Mouse (Mus musculus): ENCODE measurements around the gene 4930455H04Rik. TPM values are rescaled to one million over a fixed set of nuclear protein-coding genes. Genes with fewer than 3 reads are reported as not detected.

4930455H04Rik gene
- polyA plus RNA-seq, 3 experiments from 2014 or later: not detected

GRCm38 (mm10) chr3:116967436-116967835 is 631 bp upstream of the 4930455H04Rik start:
- ATAC-seq: no peak

- no peak for ATAC-seq
Measured at GRCm38 (mm10) chr3:116968540-116968997, 502 bp downstream of the 4930455H04Rik start, which contains the start of gene Palmd. Gene Palmd, minus strand, starts transcription at chr3:116968987.

GRCm38 (mm10) chr3:116969003-116969402 is 936 bp downstream of the 4930455H04Rik start:
- ATAC-seq: no peak

GRCm38 (mm10) chr3:116969786-116970185 is 1.7 kb downstream of the 4930455H04Rik start:
- no peak for ATAC-seq

GRCm38 (mm10) chr3:116981811-116982575 is 13.9 kb downstream of the 4930455H04Rik start:
- no peak for ATAC-seq

- ATAC-seq: no peak
Measured at GRCm38 (mm10) chr3:116985042-116985455, 17.0 kb downstream of the 4930455H04Rik start.

GRCm38 (mm10) chr3:116985741-116986140 is 17.7 kb downstream of the 4930455H04Rik start:
- ATAC-seq: no peak

GRCm38 (mm10) chr3:116986451-116986850 is 18.4 kb downstream of the 4930455H04Rik start:
- ATAC-seq: no peak

GRCm38 (mm10) chr3:116988221-116988620 is 20.2 kb downstream of the 4930455H04Rik start:
- ATAC-seq: no peak

GRCm38 (mm10) chr3:116991180-116991579 is 23.1 kb downstream of the 4930455H04Rik start:
- no peak for ATAC-seq

- no peak for ATAC-seq
Measured at GRCm38 (mm10) chr3:116993011-116993410, 24.9 kb downstream of the 4930455H04Rik start.

GRCm38 (mm10) chr3:117001686-117002485 is 33.8 kb downstream of the 4930455H04Rik start:
- ATAC-seq: no peak

GRCm38 (mm10) chr3:117003379-117003778 is 35.3 kb downstream of the 4930455H04Rik start:
- no peak for ATAC-seq

- no peak for ATAC-seq
Measured at GRCm38 (mm10) chr3:117006636-117007035, 38.6 kb downstream of the 4930455H04Rik start.

GRCm38 (mm10) chr3:117007340-117007739 is 39.3 kb downstream of the 4930455H04Rik start:
- no peak for ATAC-seq

GRCm38 (mm10) chr3:117010182-117010581 is 42.1 kb downstream of the 4930455H04Rik start:
- no peak for ATAC-seq

- ATAC-seq: no peak
Measured at GRCm38 (mm10) chr3:117020319-117020718, 52.3 kb downstream of the 4930455H04Rik start.

- ATAC-seq: no peak
Measured at GRCm38 (mm10) chr3:117021907-117022306, 53.8 kb downstream of the 4930455H04Rik start.

- ATAC-seq: no peak
Measured at GRCm38 (mm10) chr3:117024111-117024510, 56.0 kb downstream of the 4930455H04Rik start.

GRCm38 (mm10) chr3:117024557-117024956 is 56.5 kb downstream of the 4930455H04Rik start:
- no peak for ATAC-seq

GRCm38 (mm10) chr3:117025421-117025820 is 57.4 kb downstream of the 4930455H04Rik start:
- ATAC-seq: no peak
